ENCODE assay signal across 8 mouse cellular contexts in the genomic region with DNA sequence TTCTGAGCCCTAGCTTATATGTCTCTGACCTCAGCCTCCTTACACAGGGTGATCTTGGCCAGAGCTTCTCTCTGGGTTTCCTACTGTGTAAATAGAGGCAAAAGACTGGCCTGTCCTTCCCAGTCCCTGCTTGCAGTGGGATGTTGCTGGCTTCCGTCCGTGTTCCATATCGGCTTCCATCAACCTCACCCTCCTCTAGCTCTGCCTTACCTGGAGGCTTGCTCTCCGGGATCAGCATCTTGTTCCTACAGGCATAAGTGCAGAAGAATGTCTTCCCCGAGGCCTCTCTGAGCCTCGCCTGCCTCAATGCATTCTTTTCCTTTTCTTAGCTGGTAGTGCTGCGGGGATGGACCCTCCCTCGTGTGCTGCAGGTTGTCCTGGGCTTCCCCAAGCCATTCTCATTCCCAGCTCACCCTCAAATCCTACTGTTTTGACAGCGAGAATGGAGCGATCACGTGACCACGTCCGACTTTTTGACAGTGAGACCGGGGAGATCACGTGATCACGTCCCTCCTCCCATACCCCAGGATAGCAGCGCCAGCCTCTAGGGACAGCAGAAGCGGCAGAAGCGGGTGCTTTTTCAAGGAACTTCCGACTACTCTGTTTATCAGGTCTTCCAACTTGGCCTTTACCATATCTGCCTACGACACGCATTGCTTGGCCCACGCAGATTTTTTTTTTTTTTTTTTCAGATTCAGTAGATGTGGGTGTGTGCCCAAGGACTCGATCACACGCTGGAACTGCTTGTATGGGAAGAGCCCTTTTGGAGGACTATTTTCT. TPM values are rescaled to one million over a fixed set of nuclear protein-coding genes. Genes with fewer than 3 reads are reported as not detected.
DNase-seq lines count a peak whose midpoint lies in the region; ATAC-seq and TF ChIP-seq lines count a peak whose summit lies in the region.

No protein-coding gene starts in this region.

- peak overlapping the region; percentile 49; the same call in 1 of the 2 replicates for H3K9ac ChIP-seq in embryonic facial prominence, embryonic 12.5 days
- H3K9ac ChIP-seq in heart, adult 2 months (ENCODE audit: low read depth, low read length) = peak overlapping the region; percentile 13

- 0 out of 2 replicates have a peak, but pooled peaks cover 2% of the 10 kb centered on the region for H3K4me1 ChIP-seq in embryonic facial prominence, embryonic 12.5 days
- H3K4me1 ChIP-seq in heart, adult 2 months (ENCODE audit: control insufficient read depth, insufficient read depth, low read length) = peaks cover 2% of the 10 kb centered on the region
- H3K4me1 ChIP-seq in midbrain, embryonic 10.5 days = peaks cover 4% of the 10 kb centered on the region

- H3K27me3 ChIP-seq in embryonic facial prominence, embryonic 12.5 days = peaks cover 7% of the 10 kb centered on the region; the same call in 1 of the 2 replicates
- no peaks in the 10 kb centered on the region for H3K27me3 ChIP-seq in heart, adult 2 months (ENCODE audit: control insufficient read depth, insufficient read depth, low read length)
- H3K27me3 ChIP-seq in midbrain, embryonic 10.5 days (ENCODE audit: low read depth, poor library complexity, severe bottlenecking) = peaks cover 18% of the 10 kb centered on the region

- no peak overlapping the region for H3K27ac ChIP-seq in embryonic facial prominence, embryonic 12.5 days
- H3K27ac ChIP-seq in heart, adult 2 months = no peak overlapping the region
- H3K27ac ChIP-seq in midbrain, embryonic 10.5 days (replicated peaks) = peak overlapping the region; percentile 42; the same call in 1 of the 2 replicates

- TF ChIP-seq CTCF in heart, adult 2 months (IDR thresholded peaks at IDR 0.05) = peak; percentile 13; the same call in 1 of the 2 replicates

- H3K36me3 ChIP-seq in embryonic facial prominence, embryonic 12.5 days = no peaks in the 10 kb centered on the region
- H3K36me3 ChIP-seq in heart, adult 2 months (ENCODE audit: control insufficient read depth, insufficient read depth, low read length) = no peaks in the 10 kb centered on the region
- H3K36me3 ChIP-seq in midbrain, embryonic 10.5 days = no peaks in the 10 kb centered on the region

- H3K9me3 ChIP-seq in embryonic facial prominence, embryonic 12.5 days = no peaks in the 10 kb centered on the region
- H3K9me3 ChIP-seq in midbrain, embryonic 10.5 days (replicated peaks) = no peaks in the 10 kb centered on the region

- H3K79me2 ChIP-seq in heart, adult 2 months (replicated peaks; ENCODE audit: control insufficient read depth, insufficient read depth, low read length) = no peaks in the 10 kb centered on the region

- H3K4me3 ChIP-seq in embryonic facial prominence, embryonic 12.5 days = peak overlapping the region; percentile 41
- H3K4me3 ChIP-seq in heart, adult 2 months = peak overlapping the region; percentile 48
- H3K4me3 ChIP-seq in midbrain, embryonic 10.5 days = peak overlapping the region; percentile 63

- 3% methylated on average over 25 of the region's 25 CpGs for WGBS in embryonic facial prominence, embryonic 12.5 days
- 4% methylated on average over 25 of the region's 25 CpGs for WGBS in heart, adult 2 months
- 6% methylated on average over 25 of the region's 25 CpGs for WGBS in midbrain, embryonic 10.5 days

- TF ChIP-seq EP300 in heart, adult 2 months (IDR thresholded peaks at IDR 0.05; ENCODE audit: insufficient read depth, low read depth, low read length) = no peak

- H3K4me2 ChIP-seq in embryonic facial prominence, embryonic 12.5 days (replicated peaks) = peak overlapping the region; percentile 68

- no peak for TF ChIP-seq POLR2A in heart, adult 2 months (IDR thresholded peaks at IDR 0.05; ENCODE audit: insufficient read depth, low read depth, low read length)

- peak; percentile 45 for DNase-seq in adrenal gland, postnatal 25 days
- peak; percentile 67 to 73 for DNase-seq in heart, adult 2 months
- peak; percentile 62 for DNase-seq in kidney, adult 18-20 months
- peak; percentile 70 for DNase-seq in left cerebral cortex, postnatal 4 days
- peak; percentile 83 for DNase-seq in midbrain, embryonic 10.5 days (ENCODE audit: low spot score)
- peak; percentile 59 to 75 for DNase-seq in right cerebral cortex, postnatal 36 days (ENCODE audit: low spot score in 2 of 2)
- no peak for DNase-seq in adipocyte (ENCODE audit: low spot score)

- intact Hi-C loops in heart, adult 2 months (cut with DNase I) = no loop called here
- intact Hi-C loops in left cerebral cortex, postnatal 4 days (cut with DNase I) = no loop called here

- ATAC-seq in embryonic facial prominence, embryonic 12.5 days (ENCODE audit: insufficient number of reproducible peaks, insufficient read depth, low FRiP score, low TSS enrichment) = 0 out of 2 replicates have a peak, but pooled peaks have one; percentile 35

RNA-seq across cellular contexts. Expression of a gene that starts 11.7 kb away (rescaled TPM):
- not detected in 2 replicates for total RNA-seq in adrenal gland, postnatal 25 days (2021)
- polyA plus RNA-seq in embryonic facial prominence, embryonic 12.5 days (2016; fragmentation: Nextera tagmentation; extraction: Ambion mirVana) = 0.98 and 1.4 TPM in 2 replicates
- under 1 TPM in 1 of 2 experiments, not detected in 1; 0.23 TPM for total RNA-seq in heart, adult 2 months (2021)
- 0.20 TPM in 2 replicates for polyA plus RNA-seq in heart, adult 2 months (2012; rRNA removed)
- under 1 TPM; 0.36 to 0.64 TPM for total RNA-seq in left cerebral cortex, postnatal 4 days (2021)
- polyA plus RNA-seq in midbrain, embryonic 10.5 days (2016; fragmentation: Nextera tagmentation; extraction: Ambion mirVana) = 0.27 and 0.49 TPM in 2 replicates
